Mouse (Mus musculus): ENCODE measurements around the gene Cdh20. TPM values are rescaled to one million over a fixed set of nuclear protein-coding genes. Genes with fewer than 3 reads are reported as not detected.
A peak's percentile ranks its signal among the peaks of the same experiment; 100 is the strongest.

Gene Cdh20
- under 1 TPM; 0.32 to 0.34 TPM for total RNA-seq (2021)
- long read RNA-seq, experiment 1 = 0 reads
- long read RNA-seq, experiment 2 = 0 reads

DNA sequence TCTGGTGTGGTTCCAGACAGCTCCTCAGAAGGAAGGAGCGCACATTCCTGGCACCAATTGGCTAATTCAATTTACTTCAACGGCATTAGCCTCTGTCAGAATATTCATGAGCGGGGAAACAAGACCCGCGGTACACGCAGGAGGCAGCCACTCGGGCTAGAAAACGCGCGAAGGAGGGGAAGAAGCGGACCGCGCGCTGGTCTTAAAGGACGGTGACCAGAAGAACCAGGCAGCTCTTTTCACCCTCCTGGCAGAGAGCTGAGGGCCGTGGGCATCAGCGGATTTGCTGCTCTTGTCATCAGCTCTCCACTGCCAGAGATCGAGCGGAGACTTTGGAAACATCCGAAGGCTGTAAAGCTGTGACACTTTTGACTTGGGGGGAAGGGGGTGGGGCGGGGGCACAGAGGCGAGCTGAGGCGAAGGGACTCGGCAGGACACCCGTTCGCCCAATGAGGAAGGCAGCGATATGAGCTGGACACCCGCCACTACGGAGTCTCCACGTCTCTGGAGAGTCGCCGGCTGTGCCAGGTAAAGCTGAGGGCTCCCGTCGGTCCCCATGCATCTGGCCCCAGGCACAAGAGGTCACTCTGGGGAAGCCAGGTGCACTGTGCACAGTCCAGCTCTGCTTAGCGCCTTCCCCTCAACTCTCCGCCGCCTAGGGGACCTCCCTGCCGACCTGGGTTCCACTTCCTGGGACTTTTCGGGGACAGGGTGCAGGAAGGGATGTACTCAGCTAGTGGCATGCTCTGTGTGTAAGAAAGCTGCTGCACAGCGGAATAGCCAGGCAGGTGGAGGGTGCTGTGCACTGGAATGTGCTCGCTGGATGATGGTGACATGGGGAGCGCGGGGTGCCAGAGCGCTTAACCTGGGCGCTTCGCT lies at the start of gene Cdh20:
Cdh20 (plus strand) TSS at position 159 of the 879 bp plus-strand sequence.
- DNase-seq (ENCODE audit: low spot score in 2 of 2) = peak in 1 of 2 experiments; percentile 13

DNA sequence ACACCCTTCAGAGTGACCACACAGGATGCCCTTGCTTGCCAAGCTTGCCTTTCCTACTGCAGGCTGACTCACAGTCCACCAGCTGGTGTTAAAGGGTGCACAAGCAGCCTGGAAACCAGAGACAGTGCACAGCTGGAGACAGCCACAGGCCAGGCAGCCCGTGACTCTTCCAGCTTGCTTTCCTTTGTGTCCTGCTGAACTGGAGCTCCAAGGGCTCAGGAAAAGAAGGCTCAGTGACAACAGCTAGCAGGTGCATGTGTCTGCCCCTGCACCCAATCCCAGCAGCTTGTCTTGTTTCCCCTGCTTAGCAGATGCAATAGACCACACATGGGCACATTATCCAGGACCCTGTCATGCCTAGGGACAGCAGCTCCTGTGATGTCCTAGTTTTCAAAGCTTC lies 21.5 kb upstream of the Cdh20 start:
- DNase-seq (ENCODE audit: low spot score in 2 of 2) = peak in 1 of 2 experiments; percentile 14

DNA sequence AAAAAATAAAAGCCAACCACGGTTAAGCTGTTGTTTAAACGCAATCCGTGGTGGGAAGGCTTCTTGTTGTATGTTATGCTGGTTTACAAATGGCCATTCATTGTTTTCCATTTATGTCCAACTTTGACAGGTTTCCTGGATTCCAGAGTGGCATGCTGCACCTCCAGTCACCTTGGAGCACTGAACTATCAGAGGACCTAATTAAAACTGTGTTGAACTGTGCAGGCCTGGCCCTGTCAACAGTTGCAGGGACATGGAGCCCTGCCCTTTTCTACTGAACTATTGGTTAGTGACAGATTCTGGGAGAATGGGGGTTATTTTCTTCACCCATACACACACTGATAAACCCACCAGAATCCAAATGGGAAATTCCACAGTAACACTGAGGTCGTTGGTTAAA lies 20.9 kb upstream of the Cdh20 start:
- no peak for DNase-seq (ENCODE audit: low spot score in 2 of 2)

DNA sequence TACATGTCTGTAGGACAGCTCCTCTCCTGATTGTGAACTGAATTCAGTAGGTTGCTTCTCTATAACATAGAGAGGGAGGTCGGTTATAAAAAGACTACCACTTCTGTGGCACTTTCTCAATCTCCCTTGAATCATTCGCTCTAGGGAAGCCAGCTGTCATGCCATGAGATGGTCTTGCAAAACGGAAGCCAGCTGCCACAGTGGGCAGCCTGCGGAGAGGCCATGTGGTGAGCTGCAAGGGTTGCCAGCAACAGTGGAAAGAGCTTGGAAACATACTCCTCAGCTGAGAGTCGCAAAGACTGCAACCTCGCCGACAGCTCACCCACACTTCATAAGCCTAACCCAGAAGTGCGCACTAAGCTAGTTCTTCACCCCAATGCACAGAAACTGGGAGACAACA lies 13.8 kb upstream of the Cdh20 start:
- peak in 1 of 2 experiments; percentile 15 for DNase-seq (ENCODE audit: low spot score in 2 of 2)

- no peak for DNase-seq (ENCODE audit: low spot score in 2 of 2)
Measured at GRCm38 (mm10) chr1:104755896-104756295, 12.4 kb upstream of the Cdh20 start.

GRCm38 (mm10) chr1:104769250-104769607 lies 900 bp downstream of the Cdh20 start:
- no peak for DNase-seq (ENCODE audit: low spot score in 2 of 2)

DNA sequence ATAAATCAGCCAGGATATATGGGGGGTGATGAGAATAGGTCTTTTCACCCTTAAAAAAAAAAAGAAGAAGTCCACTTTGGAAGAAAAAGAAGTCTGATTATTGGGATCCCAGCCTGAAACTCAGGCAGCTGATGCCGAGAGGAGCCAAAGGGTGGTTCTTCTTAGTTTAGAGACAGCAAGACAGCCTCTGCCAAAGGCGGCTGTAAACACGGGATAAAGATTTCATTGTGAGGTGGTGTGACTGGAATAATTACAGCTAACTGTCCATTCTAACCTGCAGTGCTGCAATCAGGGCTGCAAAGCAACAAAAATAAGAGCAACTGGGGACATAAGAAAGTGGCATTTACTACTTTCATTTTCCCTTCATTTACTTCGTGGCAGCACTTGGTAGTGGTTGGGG lies 3.6 kb downstream of the Cdh20 start:
- no peak for DNase-seq (ENCODE audit: low spot score in 2 of 2)

GRCm38 (mm10) chr1:104773207-104773606 lies 4.9 kb downstream of the Cdh20 start:
- no peak for DNase-seq (ENCODE audit: low spot score in 2 of 2)

- no peak for DNase-seq (ENCODE audit: low spot score in 2 of 2)
Measured at GRCm38 (mm10) chr1:104793488-104793887, 25.2 kb downstream of the Cdh20 start.

- DNase-seq (ENCODE audit: low spot score in 2 of 2) = no peak
Measured at GRCm38 (mm10) chr1:104796146-104796545, 27.8 kb downstream of the Cdh20 start.

GRCm38 (mm10) chr1:104797139-104797538 lies 28.8 kb downstream of the Cdh20 start:
- DNase-seq (ENCODE audit: low spot score in 2 of 2) = no peak

DNA sequence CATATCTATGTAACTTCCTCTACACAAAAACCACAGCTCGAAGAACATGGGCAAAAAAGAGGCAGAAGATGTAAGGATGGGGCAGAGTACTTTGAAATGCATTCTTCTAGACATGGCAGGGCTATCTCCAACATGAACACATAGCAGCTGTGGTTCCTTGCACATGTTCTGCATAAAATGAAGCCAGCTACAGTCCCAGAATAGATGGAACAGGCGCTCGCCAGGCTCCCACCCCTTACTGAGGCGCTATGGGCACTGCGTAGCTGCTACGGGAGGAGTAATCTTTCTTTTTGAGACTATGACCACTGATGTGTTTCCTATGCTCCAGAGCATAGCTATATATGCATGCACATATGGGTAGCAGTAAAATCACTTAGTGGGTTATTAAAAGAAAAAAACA lies 36.4 kb downstream of the Cdh20 start:
- no peak for DNase-seq (ENCODE audit: low spot score in 2 of 2)

DNA sequence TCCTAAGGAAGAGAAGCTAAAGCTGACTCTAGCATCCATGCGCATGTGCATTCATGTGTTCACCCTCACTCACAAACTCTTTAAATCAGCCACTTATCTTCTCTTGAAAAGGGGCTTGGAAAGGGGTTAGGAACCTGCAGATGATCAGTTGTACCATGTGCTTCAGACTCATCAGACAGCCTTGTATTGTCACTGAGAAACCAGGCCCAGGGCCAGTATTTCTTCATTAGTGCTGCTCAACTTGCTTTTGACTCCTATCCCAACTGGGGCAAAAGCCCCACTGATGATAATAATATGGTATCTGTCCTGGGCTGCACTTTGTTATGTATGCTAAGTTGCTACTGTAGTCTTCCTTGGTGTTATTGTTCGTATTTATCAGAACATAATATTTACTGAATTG lies 38.9 kb downstream of the Cdh20 start:
- DNase-seq (ENCODE audit: low spot score in 2 of 2) = no peak

DNA sequence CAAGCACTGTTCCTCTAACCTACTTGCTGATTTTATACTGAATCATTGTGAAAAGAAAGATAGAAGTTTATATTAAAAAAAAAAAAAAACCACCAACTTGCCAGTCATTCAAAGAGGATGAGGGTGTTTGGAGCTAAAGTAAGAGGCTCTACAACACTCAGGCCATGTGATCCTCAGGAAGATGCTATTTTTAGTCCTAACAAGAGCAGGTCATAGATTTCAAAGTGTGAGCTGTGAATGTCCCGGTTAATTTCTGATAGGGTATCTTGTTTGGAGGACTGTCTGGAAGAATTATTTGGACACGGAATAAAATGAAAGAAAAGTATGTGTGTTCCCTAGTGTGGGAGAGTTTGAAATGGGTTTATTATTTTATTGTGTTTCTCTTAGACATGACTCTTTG lies 49.2 kb downstream of the Cdh20 start:
- no peak for DNase-seq (ENCODE audit: low spot score in 2 of 2)

DNA sequence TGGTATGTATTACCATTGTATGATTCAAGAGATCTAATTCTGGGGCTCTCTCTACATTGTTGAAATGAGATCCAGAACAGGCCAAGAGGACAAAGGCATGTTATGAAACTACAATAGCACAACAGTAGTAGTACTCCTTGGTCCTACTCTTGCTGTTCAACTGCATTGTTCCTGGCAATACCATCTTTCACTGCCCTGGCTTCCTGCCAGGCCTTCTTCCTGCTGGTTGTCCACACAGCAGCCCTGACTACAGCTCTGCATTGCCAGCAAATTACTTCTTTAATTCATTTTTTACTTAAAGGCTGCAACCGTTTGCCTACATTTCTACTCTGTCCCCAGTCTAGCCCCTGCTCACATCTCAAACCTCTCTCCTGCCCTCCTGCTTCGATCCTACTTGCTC lies 59.8 kb downstream of the Cdh20 start:
- DNase-seq (ENCODE audit: low spot score in 2 of 2) = no peak

GRCm38 (mm10) chr1:104838206-104838915 lies 70.0 kb downstream of the Cdh20 start:
- no peak for DNase-seq (ENCODE audit: low spot score in 2 of 2)

- no peak for DNase-seq (ENCODE audit: low spot score in 2 of 2)
Measured at GRCm38 (mm10) chr1:104839051-104839450, 70.7 kb downstream of the Cdh20 start.

DNA sequence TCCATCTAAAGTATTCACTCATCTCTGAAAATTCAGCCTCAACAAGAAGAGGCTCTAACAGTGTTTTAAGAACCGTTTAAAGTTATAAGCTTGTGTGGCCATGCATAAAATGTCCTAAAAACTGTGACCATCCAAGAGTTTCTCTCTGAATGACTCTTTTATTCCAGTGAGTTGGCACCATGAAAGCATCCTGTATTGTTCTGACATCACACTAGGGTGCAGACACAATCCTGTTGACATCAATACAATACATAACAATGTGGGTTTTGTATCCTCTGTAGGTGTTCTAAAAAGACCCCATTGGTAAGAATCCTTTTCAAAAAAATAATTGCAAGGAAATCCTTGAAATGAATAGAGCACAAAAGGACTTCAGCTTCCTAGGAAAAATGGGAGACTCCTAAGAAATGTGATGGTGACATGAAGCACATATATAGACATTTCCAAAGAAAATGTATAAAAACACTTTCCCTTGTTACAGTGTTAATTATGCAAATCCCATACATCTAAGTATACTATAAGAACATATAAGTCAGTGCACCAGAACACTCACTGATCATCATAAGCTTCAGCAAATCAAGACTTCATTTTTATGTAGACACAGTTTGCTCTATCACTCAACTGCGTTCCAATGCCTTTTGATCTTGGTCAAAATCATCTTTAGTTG lies 80.1 kb downstream of the Cdh20 start:
- DNase-seq (ENCODE audit: low spot score in 2 of 2) = no peak

- no peak for DNase-seq (ENCODE audit: low spot score in 2 of 2)
Measured at GRCm38 (mm10) chr1:104848920-104849272, 80.6 kb downstream of the Cdh20 start.

DNA sequence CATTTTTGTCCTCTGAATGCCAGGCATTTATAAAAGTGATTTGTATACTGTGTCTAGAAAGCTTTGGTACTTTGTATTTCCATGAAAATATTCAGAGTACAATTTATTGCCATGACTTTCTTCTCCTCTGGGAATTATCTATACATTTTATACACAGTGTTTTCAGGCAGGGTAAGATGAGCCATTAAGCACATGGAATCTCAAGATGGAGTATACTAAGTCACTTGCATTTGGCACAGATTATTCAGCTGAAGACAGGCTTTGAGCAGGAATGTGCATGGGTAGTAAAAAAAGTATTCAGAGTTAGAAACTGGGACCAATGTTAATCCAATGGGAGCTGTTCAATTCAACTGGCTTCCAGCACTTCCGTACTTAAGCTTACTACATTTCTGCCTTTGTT lies 109.1 kb downstream of the Cdh20 start:
- no peak for DNase-seq (ENCODE audit: low spot score in 2 of 2)

DNA sequence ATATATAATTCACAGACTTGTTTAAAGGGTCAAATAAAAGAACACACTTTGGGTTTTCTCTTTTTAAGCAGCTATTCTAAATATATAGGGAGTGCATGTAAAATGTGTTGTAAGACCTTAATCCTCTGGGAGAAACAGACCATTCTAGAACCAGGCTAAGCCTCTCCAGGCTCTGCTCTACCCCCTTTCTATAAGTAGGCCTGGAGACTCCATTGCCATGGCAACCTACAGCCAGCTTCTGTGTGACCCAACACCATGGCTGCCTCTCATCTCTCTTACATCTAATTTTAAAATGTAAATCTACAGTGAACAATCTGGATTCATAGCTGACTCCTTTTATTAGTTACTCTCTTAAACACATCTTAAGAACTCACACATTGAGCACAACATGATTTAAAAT lies 133.5 kb downstream of the Cdh20 start:
- DNase-seq (ENCODE audit: low spot score in 2 of 2) = no peak

GRCm38 (mm10) chr1:104903409-104903808 lies 135.1 kb downstream of the Cdh20 start:
- no peak for DNase-seq (ENCODE audit: low spot score in 2 of 2)
